Mouse (Mus musculus) central nervous system, embryonic 18 days (tissue): Measurements from ENCODE around the gene Upk1a. TPM values are rescaled to one million over a fixed set of nuclear protein-coding genes. Genes with fewer than 3 reads are reported as not detected.

ENCODE experiments used
- polyA plus RNA-seq: library from polyadenylated mRNA; depleted of rRNA; stranded (reverse); fragments of >200 nt; gene quantifications from 2 replicates; pipeline ENCODE4 v1.2.3, GENCODE M21; 2012; rRNA removed

Upk1a gene
- polyA plus RNA-seq: 1.9 TPM in 2 replicates

DNA sequence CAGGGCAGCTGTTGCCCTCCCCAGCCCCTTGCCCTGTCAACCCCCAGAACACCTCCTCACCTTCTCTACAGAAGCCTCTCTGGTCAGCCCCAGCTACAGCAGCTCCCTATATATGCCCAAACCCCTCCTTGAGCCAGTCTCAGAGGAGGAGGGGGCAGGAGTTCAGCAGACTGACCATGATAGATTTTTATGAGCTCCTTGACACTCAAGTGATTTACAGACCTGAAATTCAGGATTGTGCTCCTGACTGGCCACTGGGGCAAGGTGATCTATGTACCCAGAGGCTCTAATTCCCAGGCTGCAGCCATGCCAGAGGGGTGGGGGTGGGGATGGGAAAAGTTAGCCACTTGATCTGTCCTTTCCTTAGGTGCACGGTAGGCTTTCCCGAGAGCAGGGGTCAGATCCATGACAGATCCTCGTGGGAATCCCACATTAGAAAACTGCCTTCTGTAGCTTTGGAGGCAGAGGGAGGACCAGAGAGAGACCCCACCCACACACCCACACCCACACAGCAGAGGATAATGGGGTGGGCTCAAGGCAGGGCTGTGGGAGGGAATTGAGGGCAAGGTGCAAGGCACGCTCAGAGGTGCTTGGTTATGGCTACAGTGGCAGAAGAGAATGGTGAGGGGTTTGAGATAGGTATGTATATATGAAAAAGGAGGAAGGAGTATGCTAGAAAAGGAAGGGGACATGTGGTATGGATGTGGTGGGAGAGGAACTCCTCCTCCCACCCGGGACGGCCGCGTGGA, at the start of gene Upk1a:
Upk1a (minus strand) TSS at position 194 of the 749 bp plus-strand sequence.

DNA sequence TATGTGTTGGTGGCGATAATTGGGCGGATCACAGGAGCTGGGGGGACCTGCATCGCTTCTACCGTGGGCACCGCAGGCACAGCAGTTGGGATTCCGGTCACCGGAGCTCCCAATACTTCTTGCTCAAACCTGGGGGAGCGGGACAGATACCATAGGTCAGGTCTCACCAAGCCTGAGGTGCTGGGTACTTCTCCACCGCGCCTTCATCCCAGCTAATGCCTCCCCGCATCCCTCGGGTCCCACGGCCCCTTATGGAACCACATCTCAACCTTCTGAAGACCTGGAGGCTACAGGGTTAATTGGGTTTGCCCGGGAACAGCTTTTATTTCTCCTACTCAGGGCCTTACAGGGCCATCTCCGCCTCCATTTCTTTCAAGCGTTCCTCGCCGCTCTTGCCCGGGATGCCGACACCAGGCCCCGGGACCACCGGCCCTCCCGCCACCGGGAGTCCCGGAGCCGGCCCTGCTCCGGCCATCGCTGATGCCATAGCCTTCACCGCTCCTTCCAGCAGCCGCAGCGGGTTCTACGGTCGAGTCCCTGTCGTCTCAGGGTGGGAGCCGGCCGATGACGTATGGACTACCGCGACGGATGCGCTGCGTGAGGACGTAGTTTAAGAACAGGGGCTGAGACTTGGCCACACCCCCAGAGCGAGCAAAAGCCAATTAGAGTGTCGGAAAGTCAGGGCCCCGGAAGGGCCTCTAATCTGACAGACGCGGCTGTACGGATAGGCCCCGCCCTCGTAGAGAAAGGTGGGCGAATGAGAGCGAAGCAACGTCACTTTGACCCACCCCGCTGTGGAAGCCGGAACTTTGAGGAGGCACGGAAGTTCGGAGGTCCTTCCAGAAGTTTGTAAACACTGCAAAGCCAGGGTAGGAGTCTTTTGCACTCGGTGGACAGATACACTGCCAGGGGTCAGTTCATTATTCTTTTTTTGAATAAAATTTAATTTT, 37.2 kb upstream of the Upk1a start, which contains the start of gene Rbm42:
Rbm42 (minus strand) TSS at position 727 of the 950 bp plus-strand sequence.

DNA sequence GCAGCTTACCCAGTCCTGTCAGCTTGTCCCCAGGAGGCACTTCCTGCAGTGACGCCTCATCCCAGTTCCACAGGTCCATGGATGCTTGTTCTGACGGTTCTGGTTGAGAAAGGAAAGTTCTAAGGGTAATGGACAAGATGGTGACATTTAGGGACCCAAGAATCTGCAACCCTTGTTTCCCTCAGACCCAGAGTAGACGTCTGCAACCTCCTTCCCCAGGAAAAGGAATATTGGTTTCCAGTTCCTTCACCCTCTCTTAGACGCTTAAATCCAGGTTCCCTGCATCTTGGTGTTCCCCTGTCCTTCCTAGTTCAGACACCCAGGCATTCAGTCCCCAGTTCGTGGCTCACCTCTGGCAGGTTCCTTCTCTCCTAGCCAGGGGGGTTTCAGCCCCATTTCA, 23.1 kb upstream of the Upk1a start, which contains the start of gene Etv2:
Etv2 (minus strand) TSS at position 101 of the 400 bp plus-strand sequence.

DNA sequence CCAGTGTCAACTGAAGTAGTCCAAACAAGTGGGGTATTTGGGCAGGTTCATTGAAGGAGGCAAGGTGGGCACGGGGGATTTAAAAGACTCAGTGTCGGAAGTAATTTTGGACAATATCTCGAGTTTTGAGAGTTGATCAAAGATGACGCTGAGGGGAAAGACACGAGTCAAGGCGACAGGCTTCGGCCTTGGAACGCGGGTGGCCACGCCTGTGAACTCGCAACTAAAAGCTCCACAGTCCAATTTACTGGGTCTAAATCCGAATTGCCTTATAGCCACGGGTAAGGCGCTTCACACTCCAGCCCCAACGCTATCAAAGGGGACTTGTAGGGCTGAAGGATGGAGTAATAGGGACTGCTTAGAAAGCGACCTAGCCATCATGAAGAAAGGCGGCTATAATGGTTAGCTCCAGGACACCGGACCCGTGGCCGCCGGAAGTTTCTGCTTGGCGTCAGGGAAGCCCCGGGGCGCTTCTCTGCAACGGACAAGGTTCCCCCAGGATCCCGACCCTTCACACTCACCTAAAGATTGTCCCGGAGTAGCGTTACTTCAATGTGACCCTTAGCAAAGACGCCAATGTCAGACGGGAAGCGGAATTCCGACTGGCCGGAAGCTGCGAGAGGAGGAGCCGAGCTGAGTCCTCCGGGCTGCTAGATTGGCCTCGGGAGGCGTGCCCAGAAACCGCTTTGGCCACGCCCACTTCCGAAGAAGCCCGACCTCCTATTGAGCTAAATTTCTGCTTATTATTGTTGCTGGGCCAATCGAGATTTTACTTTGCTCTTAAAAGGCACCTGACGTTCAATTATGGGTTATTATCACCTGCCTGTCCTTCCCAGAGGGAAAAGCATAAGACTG, 13.1 kb upstream of the Upk1a start, which contains the start of gene Cox6b1:
Cox6b1 (minus strand) TSS at position 622 of the 855 bp plus-strand sequence.

DNA sequence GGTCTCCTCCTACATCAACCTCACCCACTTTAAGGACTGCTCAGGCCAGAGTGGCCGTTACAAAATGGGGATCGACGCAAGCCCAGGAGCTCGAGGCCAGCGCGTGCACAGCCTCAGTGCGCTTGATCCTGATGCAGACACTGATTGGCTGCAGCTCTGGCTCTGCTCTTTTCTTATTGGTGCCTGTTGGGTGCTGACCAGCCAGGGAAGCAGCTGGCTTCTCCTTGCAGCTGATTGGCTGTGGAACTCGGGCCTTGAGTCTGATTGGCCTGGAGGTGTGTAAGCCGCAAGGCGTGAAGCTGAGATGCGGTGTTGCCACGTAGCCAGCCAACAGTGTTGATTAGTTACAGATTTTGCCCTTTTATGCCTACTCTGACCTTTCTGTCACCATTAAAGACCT, 13.9 kb downstream of the Upk1a start, which contains the start of gene Zbtb32:
Zbtb32 (minus strand) TSS at position 124 of the 400 bp plus-strand sequence.

DNA sequence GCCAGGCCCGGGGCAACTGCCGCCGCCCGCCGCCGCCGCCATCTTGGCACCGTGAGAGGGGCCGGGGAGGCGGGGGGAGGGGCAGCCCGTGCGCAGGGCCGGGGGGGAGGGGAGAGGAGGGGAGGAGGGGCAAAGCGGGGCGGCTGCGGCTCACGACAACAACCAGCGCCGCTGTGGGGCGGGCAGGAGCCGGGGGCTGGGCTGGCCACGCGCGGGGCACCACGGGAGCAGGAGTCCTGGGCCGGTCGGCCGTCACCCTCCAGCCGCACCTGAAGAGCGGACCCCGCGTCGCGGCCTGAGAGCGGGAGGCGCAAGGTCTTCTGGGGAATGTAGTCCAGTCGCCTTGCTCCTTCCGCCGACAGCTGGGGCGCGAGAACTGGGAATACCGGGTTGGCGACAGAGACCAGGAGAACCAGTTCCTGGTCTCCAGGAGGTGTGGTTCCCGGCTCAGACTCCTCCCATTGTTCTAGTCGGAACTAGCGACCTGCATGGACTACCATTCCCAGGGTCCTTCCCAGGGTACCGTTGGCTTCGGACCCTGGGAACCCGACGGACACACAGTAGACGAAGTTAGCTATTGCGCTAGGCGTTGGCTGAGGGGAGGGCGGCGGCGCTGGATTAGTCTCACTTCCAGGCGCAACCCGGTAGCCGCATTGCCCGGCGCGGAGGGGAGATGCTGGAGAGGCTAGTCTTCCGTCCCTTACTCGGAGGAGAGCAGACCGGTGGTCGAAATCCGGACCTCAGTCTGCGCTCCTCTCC, 23.8 kb downstream of the Upk1a start, which contains the start of gene Kmt2b:
Kmt2b (minus strand) TSS at position 51 of the 759 bp plus-strand sequence.

DNA sequence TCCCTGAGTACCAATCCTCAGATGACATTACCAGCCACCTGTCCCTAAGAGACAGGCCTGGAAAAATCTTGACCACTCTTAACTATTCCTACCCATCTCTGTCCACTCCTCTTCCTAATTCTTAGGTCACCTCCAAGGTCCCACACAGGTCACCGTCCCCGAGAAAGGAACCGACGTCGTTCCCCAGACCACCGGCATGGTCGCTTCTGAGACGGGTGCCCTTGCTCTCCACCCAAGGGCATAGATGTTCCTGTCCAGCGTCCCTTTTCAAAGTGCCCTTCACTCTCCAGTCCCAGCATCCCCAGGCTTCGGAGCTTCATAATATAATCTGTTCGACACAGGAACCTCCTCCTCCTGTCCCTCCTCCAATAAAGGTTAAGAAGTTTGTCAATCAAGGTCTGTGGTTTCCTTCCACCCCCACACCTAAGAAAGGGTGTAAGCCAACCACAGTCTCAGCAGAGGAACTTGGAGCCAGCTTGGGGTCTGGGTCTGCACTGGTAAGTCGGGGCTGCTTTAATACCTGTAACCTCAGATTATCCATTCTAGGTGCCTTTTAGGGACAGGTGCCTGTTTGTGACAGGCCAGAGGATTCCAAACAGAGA, 47.6 kb downstream of the Upk1a start, which contains the start of gene Igflr1:
Igflr1 (plus strand) TSS at position 458 of the 602 bp plus-strand sequence.

DNA sequence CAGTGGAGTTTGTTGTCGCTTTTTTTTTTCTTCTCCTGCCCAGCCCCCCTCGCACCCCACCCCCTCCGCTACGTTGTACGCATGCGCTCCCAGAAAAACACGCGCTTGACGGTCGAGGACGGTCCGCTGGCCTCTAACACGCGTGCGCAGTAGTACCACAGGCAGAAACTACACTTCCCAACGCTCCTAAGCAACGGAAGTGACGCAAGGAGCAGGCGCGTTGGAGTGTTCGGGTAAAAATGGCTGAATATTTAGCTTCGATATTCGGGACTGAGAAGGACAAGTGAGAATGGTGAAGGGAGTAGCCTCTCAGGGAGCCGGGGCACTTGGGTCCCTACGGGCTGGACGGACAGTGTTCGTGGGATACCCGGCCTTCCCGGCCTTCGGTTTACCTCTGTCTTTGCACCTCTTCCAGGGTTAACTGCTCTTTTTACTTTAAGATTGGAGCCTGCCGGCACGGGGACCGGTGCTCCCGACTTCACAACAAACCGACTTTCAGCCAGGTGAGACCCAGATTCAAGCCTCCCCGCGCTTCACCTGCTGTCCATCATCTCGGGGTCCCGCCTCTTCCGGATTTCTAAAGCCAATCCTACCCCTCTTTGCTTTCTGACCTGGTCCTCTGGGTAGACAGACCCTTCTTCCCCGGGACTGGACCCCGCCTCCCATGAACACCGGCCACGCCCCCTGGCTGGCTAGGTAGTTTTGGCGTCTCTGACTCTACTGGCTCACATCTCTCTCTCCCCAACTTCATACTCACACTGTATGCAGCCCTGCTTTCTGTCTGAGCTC, 49.3 kb downstream of the Upk1a start, which contains the start of the genes U2af1l4, Gm49396 and Psenen:
U2af1l4 (plus strand) TSS at position 185 of the 789 bp plus-strand sequence.
Gm49396 (plus strand) TSS at position 228 of the 789 bp plus-strand sequence.
Psenen (minus strand) TSS at position 511 of the 789 bp plus-strand sequence.

DNA sequence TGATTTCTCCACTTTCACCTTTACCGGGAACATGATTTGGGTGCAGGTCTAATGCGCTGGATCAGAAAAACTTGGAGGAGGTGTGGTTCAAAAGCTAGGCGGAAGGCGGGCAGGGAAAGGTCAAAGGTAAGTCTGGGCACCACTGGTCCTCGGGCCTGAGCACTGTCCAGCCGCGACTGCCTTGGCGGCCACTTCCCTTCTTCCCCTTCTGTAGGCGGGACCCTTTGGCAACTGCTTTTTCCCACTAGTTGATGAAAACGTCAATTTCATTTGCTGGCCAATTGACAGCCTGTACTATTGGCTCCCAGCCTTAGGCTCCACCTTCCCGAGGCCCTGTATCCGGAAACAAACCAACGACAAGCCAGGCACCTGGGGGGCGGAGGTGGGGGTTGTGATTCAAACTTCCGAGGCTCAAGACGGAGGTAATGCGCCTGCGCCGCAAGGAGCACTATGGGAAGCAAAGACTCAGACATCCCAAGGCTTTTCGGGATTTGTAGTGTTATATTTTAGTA, 53.1 kb downstream of the Upk1a start, which contains the start of gene Lin37:
Lin37 (minus strand) TSS at position 396 of the 512 bp plus-strand sequence.

Other genes starting within 250 kb of the Upk1a start
- 20.3 and 25.9 TPM in 2 replicates for gene Tyrobp, start 199.1 kb downstream of the Upk1a start, polyA plus RNA-seq
- gene Hcst, start 193.0 kb downstream of the Upk1a start, polyA plus RNA-seq: 0.96 TPM in 1 of 2 replicates, not detected in the other
- gene Nfkbid, start 191.1 kb downstream of the Upk1a start, polyA plus RNA-seq: 3.8 and 3.9 TPM in 2 replicates
- gene Aplp1, start 167.3 kb downstream of the Upk1a start, polyA plus RNA-seq: 647 and 667 TPM in 2 replicates
- gene Kirrel2, start 155.2 kb downstream of the Upk1a start, polyA plus RNA-seq: 0.17 and 0.40 TPM in 2 replicates
- gene Nphs1, start 154.5 kb downstream of the Upk1a start, polyA plus RNA-seq: 0.18 and 0.56 TPM in 2 replicates
- not detected in 2 replicates for gene Prodh2, start 119.2 kb downstream of the Upk1a start, polyA plus RNA-seq
- 165 and 210 TPM in 2 replicates for gene Arhgap33, start 77.8 kb downstream of the Upk1a start, polyA plus RNA-seq
- gene Hspb6, start 60.7 kb downstream of the Upk1a start, polyA plus RNA-seq: 7.0 and 8.7 TPM in 2 replicates
- gene Proser3, start 60.5 kb downstream of the Upk1a start, polyA plus RNA-seq: 20.1 and 22.2 TPM in 2 replicates
- gene Lin37, start 53.0 kb downstream of the Upk1a start, polyA plus RNA-seq: 47.1 and 50.2 TPM in 2 replicates
- gene U2af1l4, start 49.5 kb downstream of the Upk1a start, polyA plus RNA-seq: 85.4 and 92.4 TPM in 2 replicates
- 4.8 and 6.0 TPM in 2 replicates for gene Gm49396, start 49.5 kb downstream of the Upk1a start, polyA plus RNA-seq
- gene Psenen, start 49.2 kb downstream of the Upk1a start, polyA plus RNA-seq: 131 and 143 TPM in 2 replicates
- gene Igflr1, start 47.4 kb downstream of the Upk1a start, polyA plus RNA-seq: 6.7 and 6.8 TPM in 2 replicates
- 49.7 and 51.5 TPM in 2 replicates for gene Kmt2b, start 24.1 kb downstream of the Upk1a start, polyA plus RNA-seq
- gene Zbtb32, start 13.9 kb downstream of the Upk1a start, polyA plus RNA-seq: 0.24 and 0.32 TPM in 2 replicates
- 1,148 and 1,214 TPM in 2 replicates for gene Cox6b1, start 13.3 kb upstream of the Upk1a start, polyA plus RNA-seq
- not detected in 2 replicates for gene Etv2, start 23.0 kb upstream of the Upk1a start, polyA plus RNA-seq
- 73.9 and 80.1 TPM in 2 replicates for gene Rbm42, start 37.5 kb upstream of the Upk1a start, polyA plus RNA-seq
- 22.4 and 23.9 TPM in 2 replicates for gene Haus5, start 52.1 kb upstream of the Upk1a start, polyA plus RNA-seq
- gene Pmis2, start 58.8 kb upstream of the Upk1a start, polyA plus RNA-seq: not detected in 2 replicates
- gene 2200002J24Rik, start 86.1 kb upstream of the Upk1a start, polyA plus RNA-seq: not detected in 2 replicates
- 2.9 and 3.7 TPM in 2 replicates for gene Atp4a, start 99.4 kb upstream of the Upk1a start, polyA plus RNA-seq
- 226 TPM in 2 replicates for gene Tmem147, start 116.7 kb upstream of the Upk1a start, polyA plus RNA-seq
- 0.13 and 0.17 TPM in 2 replicates for gene Gapdhs, start 130.8 kb upstream of the Upk1a start, polyA plus RNA-seq
- gene Sbsn, start 138.6 kb upstream of the Upk1a start, polyA plus RNA-seq: 4.8 and 16.7 TPM in 2 replicates
- gene Dmkn, start 150.9 kb upstream of the Upk1a start, polyA plus RNA-seq: 4.2 and 71.6 TPM in 2 replicates
- 0.41 and 2.3 TPM in 2 replicates for gene Krtdap, start 175.0 kb upstream of the Upk1a start, polyA plus RNA-seq
- gene Ffar2, start 210.9 kb upstream of the Upk1a start, polyA plus RNA-seq: 0.12 and 0.36 TPM in 2 replicates
- 0.04 TPM in 1 of 2 replicates, not detected in the other for gene Ffar3, start 243.3 kb upstream of the Upk1a start, polyA plus RNA-seq
- not detected in 2 replicates for gene Ffar1, start 248.7 kb upstream of the Upk1a start, polyA plus RNA-seq